Mouse (Mus musculus) adrenal gland, postnatal 25 days (tissue): ENCODE data around the gene Sppl3. TPM values are rescaled to one million over a fixed set of nuclear protein-coding genes. Genes with fewer than 3 reads are reported as not detected.
"Not testable (repeated sequence)": the region's sequence is repeated elsewhere in the genome, so short reads cannot be mapped to it uniquely, and the experiment has no call there.

Experiments used
- DNase-seq: peaks from one replicate; pipeline ENCODE4 v3.0.0; 2021; ENCODE audit warnings: mixed read lengths
- total RNA-seq: library from RNA; stranded (reverse); gene quantifications from 2 replicates; pipeline ENCODE4 v1.2.3, GENCODE M21; 2021

Sppl3 gene
- total RNA-seq, 1 experiment from 2014 or later = 59.0 TPM

- DNase-seq = peak; percentile 72
Observed at GRCm38 (mm10) chr5:115076144-115076901, 65.4 kb downstream of the Sppl3 start.

GRCm38 (mm10) chr5:115081636-115082035 is 70.7 kb downstream of the Sppl3 start:
- no peak for DNase-seq

- no peak for DNase-seq
Observed at GRCm38 (mm10) chr5:115083492-115083891, 72.6 kb downstream of the Sppl3 start.

GRCm38 (mm10) chr5:115085675-115086074 is 74.7 kb downstream of the Sppl3 start:
- DNase-seq = no peak

GRCm38 (mm10) chr5:115089592-115090268 is 78.8 kb downstream of the Sppl3 start:
- no peak for DNase-seq

GRCm38 (mm10) chr5:115091015-115091414 is 80.1 kb downstream of the Sppl3 start:
- no peak for DNase-seq

GRCm38 (mm10) chr5:115091776-115092175 is 80.8 kb downstream of the Sppl3 start:
- DNase-seq = no peak

- no peak for DNase-seq
Observed at GRCm38 (mm10) chr5:115098195-115098594, 87.3 kb downstream of the Sppl3 start, which contains the start of gene Gm10401. Gene Gm10401, minus strand, starts transcription at chr5:115098295.

- no peak for DNase-seq
Observed at GRCm38 (mm10) chr5:115099530-115099929, 88.6 kb downstream of the Sppl3 start.

- DNase-seq = peak; percentile 60
Observed at GRCm38 (mm10) chr5:115099991-115100390, 89.1 kb downstream of the Sppl3 start.

GRCm38 (mm10) chr5:115100473-115100872 is 89.5 kb downstream of the Sppl3 start:
- no peak for DNase-seq

- DNase-seq = no peak
Observed at GRCm38 (mm10) chr5:115102231-115102630, 91.3 kb downstream of the Sppl3 start.

- not testable (repeated sequence) for DNase-seq
Observed at GRCm38 (mm10) chr5:115103253-115103652, 92.3 kb downstream of the Sppl3 start.

GRCm38 (mm10) chr5:115111156-115111555 is 100.2 kb downstream of the Sppl3 start:
- DNase-seq = no peak

- DNase-seq = no peak
Observed at GRCm38 (mm10) chr5:115113244-115113643, 102.3 kb downstream of the Sppl3 start.

- DNase-seq = no peak
Observed at GRCm38 (mm10) chr5:115114501-115114900, 103.6 kb downstream of the Sppl3 start.

- DNase-seq = no peak
Observed at GRCm38 (mm10) chr5:115116426-115116825, 105.5 kb downstream of the Sppl3 start.

- no peak for DNase-seq
Observed at GRCm38 (mm10) chr5:115117467-115117866, 106.5 kb downstream of the Sppl3 start.

- DNase-seq = peak; percentile 87
Observed at GRCm38 (mm10) chr5:115118961-115119570, 108.1 kb downstream of the Sppl3 start, which contains the start of gene Acads. Gene Acads, minus strand, starts transcription at chr5:115119346.

GRCm38 (mm10) chr5:115120978-115121377 is 110.0 kb downstream of the Sppl3 start:
- DNase-seq = no peak

- no peak for DNase-seq
Observed at GRCm38 (mm10) chr5:115124690-115125089, 113.8 kb downstream of the Sppl3 start.

GRCm38 (mm10) chr5:115125211-115125871 is 114.4 kb downstream of the Sppl3 start:
- peak; percentile 82 for DNase-seq
